Mouse (Mus musculus): ENCODE measurements at regions not wholly inside any gene's neighbourhood (a gene's known extent, or its start where the extent isn't known, plus 50 kb on each side); places are given as distances from the start of the nearest gene placed in this dataset.

- ATAC-seq (ENCODE audit: insufficient read depth, low FRiP score, low TSS enrichment), result no peak
- Histone ChIP-seq H3K36me3 (ENCODE audit: control insufficient read depth, insufficient read depth, low read length) (no peaks in the 10 kb centered on the region), H3K9me3 (ENCODE audit: control insufficient read depth, low read length) (no peaks in the 10 kb centered on the region), H3K4me2 (ENCODE audit: low read depth) (no peak overlapping the region), H3K27me3 (ENCODE audit: control insufficient read depth, insufficient read depth, low read length) (no peaks in the 10 kb centered on the region), H3K4me1 (ENCODE audit: control insufficient read depth, insufficient read depth, low read length) (no peaks in the 10 kb centered on the region), H3K9ac (ENCODE audit: low read length) (no peak overlapping the region), H3K4me3 (ENCODE audit: low read depth, low read length) (no peak overlapping the region), H3K27ac (ENCODE audit: low read depth, low read length) (no peak overlapping the region)
- WGBS, result 78% methylated on average over 4 of the region's 4 CpGs
- peak; percentile 3 for DNase-seq (ENCODE audit: low spot score)
Observed at GRCm38 (mm10) chr1:88825215-88825614, 123.2 kb upstream of the Arl4c start.

- Histone ChIP-seq H3K9ac (ENCODE audit: low read length) (peak overlapping the region; percentile 6), H3K36me3 (ENCODE audit: control insufficient read depth, insufficient read depth, low read length) (no peaks in the 10 kb centered on the region), H3K9me3 (ENCODE audit: control insufficient read depth, low read length) (no peaks in the 10 kb centered on the region), H3K4me2 (ENCODE audit: low read depth) (no peak overlapping the region), H3K4me1 (ENCODE audit: control insufficient read depth, insufficient read depth, low read length) (peaks cover 19% of the 10 kb centered on the region), H3K27ac (ENCODE audit: low read depth, low read length) (peak overlapping the region; percentile 86), H3K27me3 (ENCODE audit: control insufficient read depth, insufficient read depth, low read length) (no peaks in the 10 kb centered on the region), H3K4me3 (ENCODE audit: low read depth, low read length) (no peak overlapping the region)
- WGBS, result 28% methylated on average over 11 of the region's 11 CpGs
- DNase-seq (ENCODE audit: low spot score) (peak; percentile 73), ATAC-seq (ENCODE audit: insufficient read depth, low FRiP score, low TSS enrichment) (peak; percentile 86)
Observed at GRCm38 (mm10) chr1:88838661-88839274, 136.7 kb upstream of the Arl4c start.

- H3K9me3 ChIP-seq (ENCODE audit: control insufficient read depth, low read length), result no peaks in the 10 kb centered on the region
- no peak overlapping the region for H3K4me3 ChIP-seq (ENCODE audit: low read depth, low read length)
- H3K27ac ChIP-seq (ENCODE audit: low read depth, low read length), result peak overlapping the region; percentile 86
- DNase-seq (ENCODE audit: low spot score) (peak; percentile 36), ATAC-seq (ENCODE audit: insufficient read depth, low FRiP score, low TSS enrichment) (peak; percentile 32; the same call in 1 of the 2 replicates)
- no peak overlapping the region for H3K4me2 ChIP-seq (ENCODE audit: low read depth)
- H3K27me3 ChIP-seq (ENCODE audit: control insufficient read depth, insufficient read depth, low read length), result no peaks in the 10 kb centered on the region
- 19% methylated on average over 3 of the region's 3 CpGs for WGBS
- no peak overlapping the region for H3K9ac ChIP-seq (ENCODE audit: low read length)
- H3K4me1 ChIP-seq (ENCODE audit: control insufficient read depth, insufficient read depth, low read length), result peaks cover 19% of the 10 kb centered on the region
- H3K36me3 ChIP-seq (ENCODE audit: control insufficient read depth, insufficient read depth, low read length), result no peaks in the 10 kb centered on the region
Observed at GRCm38 (mm10) chr1:88839407-88839976, 137.5 kb upstream of the Arl4c start.

- Histone ChIP-seq H3K36me3 (ENCODE audit: control insufficient read depth, insufficient read depth, low read length) (no peaks in the 10 kb centered on the region), H3K27me3 (ENCODE audit: control insufficient read depth, insufficient read depth, low read length) (no peaks in the 10 kb centered on the region), H3K27ac (ENCODE audit: low read depth, low read length) (peak overlapping the region; percentile 86), H3K4me1 (ENCODE audit: control insufficient read depth, insufficient read depth, low read length) (peaks cover 19% of the 10 kb centered on the region), H3K4me3 (ENCODE audit: low read depth, low read length) (no peak overlapping the region), H3K4me2 (ENCODE audit: low read depth) (no peak overlapping the region), H3K9ac (ENCODE audit: low read length) (peak overlapping the region; percentile 35), H3K9me3 (ENCODE audit: control insufficient read depth, low read length) (no peaks in the 10 kb centered on the region)
- DNase-seq (ENCODE audit: low spot score) (peak; percentile 70), ATAC-seq (ENCODE audit: insufficient read depth, low FRiP score, low TSS enrichment) (peak; percentile 86)
- WGBS, result 19% methylated on average over 9 of the region's 9 CpGs
Observed at GRCm38 (mm10) chr1:88839977-88840628, 138.1 kb upstream of the Arl4c start.

- Histone ChIP-seq H3K4me2 (ENCODE audit: low read depth) (no peak overlapping the region), H3K27ac (ENCODE audit: low read depth, low read length) (peak overlapping the region; percentile 86; the same call in 1 of the 2 replicates), H3K9ac (ENCODE audit: low read length) (no peak overlapping the region), H3K9me3 (ENCODE audit: control insufficient read depth, low read length) (no peaks in the 10 kb centered on the region), H3K4me3 (ENCODE audit: low read depth, low read length) (no peak overlapping the region), H3K4me1 (ENCODE audit: control insufficient read depth, insufficient read depth, low read length) (peaks cover 19% of the 10 kb centered on the region), H3K27me3 (ENCODE audit: control insufficient read depth, insufficient read depth, low read length) (no peaks in the 10 kb centered on the region), H3K36me3 (ENCODE audit: control insufficient read depth, insufficient read depth, low read length) (no peaks in the 10 kb centered on the region)
- ATAC-seq (ENCODE audit: insufficient read depth, low FRiP score, low TSS enrichment) (no peak), DNase-seq (ENCODE audit: low spot score) (no peak)
- WGBS, result 71% methylated on average over 8 of the region's 9 CpGs
Observed at GRCm38 (mm10) chr1:88840991-88841592, 139.1 kb upstream of the Arl4c start.

- no peak overlapping the region for H3K4me3 ChIP-seq (ENCODE audit: low read depth, low read length)
- H3K9ac ChIP-seq (ENCODE audit: low read length), result no peak overlapping the region
- ATAC-seq (ENCODE audit: insufficient read depth, low FRiP score, low TSS enrichment), result peak; percentile 85
- no peaks in the 10 kb centered on the region for H3K27me3 ChIP-seq (ENCODE audit: control insufficient read depth, insufficient read depth, low read length)
- no peaks in the 10 kb centered on the region for H3K9me3 ChIP-seq (ENCODE audit: control insufficient read depth, low read length)
- H3K4me1 ChIP-seq (ENCODE audit: control insufficient read depth, insufficient read depth, low read length), result peaks cover 12% of the 10 kb centered on the region
- no peak overlapping the region for H3K4me2 ChIP-seq (ENCODE audit: low read depth)
- 22% methylated on average over 16 of the region's 16 CpGs for WGBS
- DNase-seq (ENCODE audit: low spot score), result peak; percentile 80
- H3K27ac ChIP-seq (ENCODE audit: low read depth, low read length), result peak overlapping the region; percentile 76
- H3K36me3 ChIP-seq (ENCODE audit: control insufficient read depth, insufficient read depth, low read length), result no peaks in the 10 kb centered on the region
Observed at GRCm38 (mm10) chr1:88847333-88848091, 145.5 kb upstream of the Arl4c start.

GRCm38 (mm10) chr1:88848246-88848645, 146.2 kb upstream of the Arl4c start:
- Histone ChIP-seq H3K9ac (ENCODE audit: low read length) (no peak overlapping the region), H3K4me1 (ENCODE audit: control insufficient read depth, insufficient read depth, low read length) (peaks cover 12% of the 10 kb centered on the region), H3K9me3 (ENCODE audit: control insufficient read depth, low read length) (no peaks in the 10 kb centered on the region), H3K4me3 (ENCODE audit: low read depth, low read length) (no peak overlapping the region), H3K27ac (ENCODE audit: low read depth, low read length) (peak overlapping the region; percentile 60), H3K36me3 (ENCODE audit: control insufficient read depth, insufficient read depth, low read length) (no peaks in the 10 kb centered on the region), H3K4me2 (ENCODE audit: low read depth) (no peak overlapping the region), H3K27me3 (ENCODE audit: control insufficient read depth, insufficient read depth, low read length) (no peaks in the 10 kb centered on the region)
- peak; percentile 59 for ATAC-seq (ENCODE audit: insufficient read depth, low FRiP score, low TSS enrichment)
- DNase-seq (ENCODE audit: low spot score), result peak; percentile 52
- WGBS, result 66% methylated on average over 8 of the region's 8 CpGs

GRCm38 (mm10) chr1:88849421-88849820, 147.4 kb upstream of the Arl4c start:
- Histone ChIP-seq H3K27ac (ENCODE audit: low read depth, low read length) (no peak overlapping the region), H3K27me3 (ENCODE audit: control insufficient read depth, insufficient read depth, low read length) (no peaks in the 10 kb centered on the region), H3K9me3 (ENCODE audit: control insufficient read depth, low read length) (no peaks in the 10 kb centered on the region), H3K9ac (ENCODE audit: low read length) (no peak overlapping the region), H3K36me3 (ENCODE audit: control insufficient read depth, insufficient read depth, low read length) (no peaks in the 10 kb centered on the region), H3K4me2 (ENCODE audit: low read depth) (no peak overlapping the region), H3K4me1 (ENCODE audit: control insufficient read depth, insufficient read depth, low read length) (peaks cover 12% of the 10 kb centered on the region), H3K4me3 (ENCODE audit: low read depth, low read length) (no peak overlapping the region)
- 88% methylated on average over 5 of the region's 5 CpGs for WGBS
- DNase-seq (ENCODE audit: low spot score) (no peak), ATAC-seq (ENCODE audit: insufficient read depth, low FRiP score, low TSS enrichment) (no peak)
